Mouse (Mus musculus) CD4-positive helper T cell, adult 2 months (primary cell): Measurements from ENCODE around the gene Agap3.

Source experiments
- DNase-seq: peaks from one replicate; pipeline ENCODE4 v3.0.0-alpha.2; 2012; ENCODE audit warnings: low read depth, missing footprints, low spot score

Agap3 gene

GRCm38 (mm10) chr5:24474723-24475261, 22.8 kb downstream of the Agap3 start:
- peak; percentile 60 for DNase-seq

GRCm38 (mm10) chr5:24475476-24476241, 23.7 kb downstream of the Agap3 start:
- no peak for DNase-seq

GRCm38 (mm10) chr5:24477909-24478308, 25.9 kb downstream of the Agap3 start:
- DNase-seq: no peak

- peak; percentile 32 for DNase-seq
These were observed 29.7 kb downstream of the Agap3 start for GRCm38 (mm10) chr5:24481647-24482046.

GRCm38 (mm10) chr5:24482247-24483079, 30.5 kb downstream of the Agap3 start:
- no peak for DNase-seq

GRCm38 (mm10) chr5:24483326-24483725, 31.3 kb downstream of the Agap3 start:
- peak; percentile 60 for DNase-seq

- no peak for DNase-seq
These were observed 33.0 kb downstream of the Agap3 start for GRCm38 (mm10) chr5:24484963-24485362.

- DNase-seq: peak; percentile 69
These were observed 34.1 kb downstream of the Agap3 start for GRCm38 (mm10) chr5:24486097-24486496.

- no peak for DNase-seq
These were observed 34.8 kb downstream of the Agap3 start for GRCm38 (mm10) chr5:24486738-24487137.

- no peak for DNase-seq
These were observed 38.5 kb downstream of the Agap3 start for GRCm38 (mm10) chr5:24490413-24490920.

- no peak for DNase-seq
These were observed 40.7 kb downstream of the Agap3 start for GRCm38 (mm10) chr5:24492546-24493285.

- DNase-seq: no peak
These were observed 43.0 kb downstream of the Agap3 start for GRCm38 (mm10) chr5:24495019-24495418.

GRCm38 (mm10) chr5:24496756-24497155, 44.8 kb downstream of the Agap3 start:
- no peak for DNase-seq

GRCm38 (mm10) chr5:24497526-24497925, 45.5 kb downstream of the Agap3 start:
- no peak for DNase-seq

- DNase-seq: no peak
These were observed 47.1 kb downstream of the Agap3 start for GRCm38 (mm10) chr5:24499113-24499512.

- DNase-seq: no peak
These were observed 48.9 kb downstream of the Agap3 start for GRCm38 (mm10) chr5:24500851-24501250.

- no peak for DNase-seq
These were observed 50.8 kb downstream of the Agap3 start for GRCm38 (mm10) chr5:24502786-24503185.

- peak; percentile 48 for DNase-seq
These were observed 53.5 kb downstream of the Agap3 start for GRCm38 (mm10) chr5:24505513-24505912.

- no peak for DNase-seq
These were observed 56.4 kb downstream of the Agap3 start for GRCm38 (mm10) chr5:24508406-24508805.

GRCm38 (mm10) chr5:24510635-24511034, 58.7 kb downstream of the Agap3 start:
- peak; percentile 30 for DNase-seq

- DNase-seq: no peak
These were observed 60.3 kb downstream of the Agap3 start for GRCm38 (mm10) chr5:24512271-24512670.
